Mouse (Mus musculus): ENCODE measurements around the gene Zc3h12b. TPM values are rescaled to one million over a fixed set of nuclear protein-coding genes. Genes with fewer than 3 reads are reported as not detected.

Gene Zc3h12b
- 0.08 and 0.13 TPM in 2 replicates for polyA plus RNA-seq (2015; fragmentation: Nextera tagmentation; extraction: Ambion mirVana)

DNA sequence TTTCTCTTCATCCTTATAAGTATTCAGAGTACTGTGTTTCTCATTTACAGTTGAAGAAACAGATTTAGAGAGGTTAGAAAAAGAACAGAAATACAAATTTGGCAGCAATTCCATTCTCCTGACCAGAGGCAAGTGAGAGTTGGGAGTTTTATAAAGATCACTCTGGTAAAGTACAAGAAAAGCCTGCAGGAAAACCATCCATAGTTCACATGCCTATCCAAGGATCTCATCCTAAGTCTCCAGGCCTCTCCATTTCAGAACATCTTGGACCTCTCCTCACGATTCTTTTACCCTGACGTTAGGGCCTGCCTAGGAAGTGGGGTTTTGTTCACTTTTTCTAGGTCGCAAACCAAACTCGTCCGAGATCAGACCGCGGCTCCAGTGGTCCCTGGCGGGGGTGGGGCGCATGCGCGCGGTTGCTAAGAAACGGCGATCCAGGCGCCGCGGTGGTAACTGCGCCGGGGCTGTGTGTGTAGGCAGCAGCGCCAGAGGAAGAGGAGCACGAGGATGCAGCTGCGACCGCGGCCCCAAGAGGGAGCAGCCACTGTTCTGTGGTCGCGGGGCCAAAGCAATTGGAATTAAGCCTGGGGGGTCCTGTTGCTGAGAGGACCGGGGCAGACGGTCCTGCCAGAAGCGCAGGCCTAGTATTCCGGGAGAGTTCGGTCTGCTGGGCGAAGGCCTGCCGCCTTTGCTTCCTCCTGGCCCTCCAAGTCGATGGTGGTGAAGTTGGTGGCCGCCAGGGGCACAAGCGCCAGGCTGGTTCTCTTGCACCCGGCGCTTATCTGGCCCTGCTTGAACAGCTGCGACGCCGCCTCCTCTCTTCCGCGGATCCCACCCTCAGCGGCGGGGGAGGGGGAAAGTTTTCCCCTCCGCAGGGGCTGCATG lies at the start of gene Zc3h12b:
Gene Zc3h12b, plus strand, starts transcription at position 452 of the 885 bp plus-strand sequence.
- peak within 1 kb of the TSS; percentile 57 for H3K4me2 ChIP-seq (ENCODE audit: low read depth, low read length)
- 13% methylated on average over 46 of the region's 46 CpGs for WGBS (ENCODE audit: insufficient replicate concordance)
- ATAC-seq (ENCODE audit: low read depth) = peak; percentile 51
- no peak within 1 kb of the TSS for H3K27ac ChIP-seq (ENCODE audit: low read length)
- H3K4me3 ChIP-seq (ENCODE audit: low read depth, low read length) = peak within 1 kb of the TSS; percentile 35
- H3K9ac ChIP-seq (ENCODE audit: low read depth, low read length) = no peak within 1 kb of the TSS; the same call in 1 of the 2 replicates
- H3K36me3 ChIP-seq (ENCODE audit: control insufficient read depth, insufficient read depth) = no peaks in the 10 kb centered on the region
- H3K9me3 ChIP-seq (replicated peaks; ENCODE audit: control insufficient read depth, low read length) = no peaks in the 10 kb centered on the region
- H3K27me3 ChIP-seq (ENCODE audit: control insufficient read depth, insufficient read depth, low read depth, low read length) = no peaks in the 10 kb centered on the region; the same call in 1 of the 2 replicates
- H3K4me1 ChIP-seq (ENCODE audit: control insufficient read depth, low read depth, low read length) = no peaks in the 10 kb centered on the region

DNA sequence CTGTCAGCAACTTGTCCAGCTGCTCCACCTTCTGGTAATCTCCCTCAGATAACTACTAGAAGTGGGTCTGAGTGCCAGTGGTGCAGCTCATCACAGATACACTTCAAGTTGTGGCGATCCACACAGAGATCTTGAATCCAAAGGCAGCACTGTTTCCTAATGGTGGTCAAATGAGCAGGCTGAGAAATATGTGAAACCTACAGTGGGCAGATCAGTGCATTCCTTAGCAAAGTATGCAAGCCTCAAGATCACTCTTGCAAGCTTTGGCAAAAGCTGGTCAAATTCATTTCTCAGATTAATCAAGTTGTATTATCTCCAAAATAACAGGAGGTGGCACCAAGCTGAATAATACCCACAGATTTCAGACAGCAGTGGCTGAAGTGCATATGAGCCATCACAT lies 29.3 kb upstream of the Zc3h12b start:
- no peak overlapping the region for H3K27ac ChIP-seq (ENCODE audit: low read length)
- no peaks in the 10 kb centered on the region for H3K9me3 ChIP-seq (replicated peaks; ENCODE audit: control insufficient read depth, low read length)
- ATAC-seq (ENCODE audit: low read depth) = no peak
- H3K4me1 ChIP-seq (ENCODE audit: control insufficient read depth, low read depth, low read length) = no peaks in the 10 kb centered on the region
- H3K27me3 ChIP-seq (ENCODE audit: control insufficient read depth, insufficient read depth, low read depth, low read length) = no peaks in the 10 kb centered on the region
- H3K36me3 ChIP-seq (ENCODE audit: control insufficient read depth, insufficient read depth) = no peaks in the 10 kb centered on the region
- H3K4me2 ChIP-seq (ENCODE audit: low read depth, low read length) = no peak overlapping the region
- no peak overlapping the region for H3K9ac ChIP-seq (ENCODE audit: low read depth, low read length)
- 61% methylated on average over 1 of the region's 1 CpGs for WGBS (ENCODE audit: insufficient replicate concordance)
- H3K4me3 ChIP-seq (ENCODE audit: low read depth, low read length) = no peak overlapping the region

DNA sequence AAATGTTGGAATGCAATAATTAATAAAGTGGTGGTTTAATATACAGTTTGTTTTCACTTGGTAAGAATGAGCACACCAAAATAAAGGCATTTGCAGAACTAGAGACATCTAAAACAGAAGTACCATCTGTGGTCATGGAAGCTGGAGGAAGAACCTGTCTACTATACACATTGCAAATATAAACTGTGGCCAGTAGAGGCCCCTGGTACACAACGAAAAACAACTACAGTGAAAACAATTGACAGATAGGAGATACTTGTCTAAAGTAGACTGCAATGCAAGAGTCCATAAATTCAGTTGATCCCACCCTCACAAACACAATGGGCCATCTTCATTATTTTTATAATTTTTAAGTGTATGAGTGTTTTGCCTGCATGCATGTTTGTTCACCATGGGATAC lies 24.4 kb upstream of the Zc3h12b start:
- 26% methylated on average over 1 of the region's 1 CpGs for WGBS (ENCODE audit: insufficient replicate concordance)
- Histone ChIP-seq H3K27ac (ENCODE audit: low read length) (no peak overlapping the region), H3K9me3 (replicated peaks; ENCODE audit: control insufficient read depth, low read length) (no peaks in the 10 kb centered on the region), H3K4me1 (ENCODE audit: control insufficient read depth, low read depth, low read length) (no peaks in the 10 kb centered on the region), H3K9ac (ENCODE audit: low read depth, low read length) (no peak overlapping the region), H3K4me3 (ENCODE audit: low read depth, low read length) (no peak overlapping the region), H3K27me3 (ENCODE audit: control insufficient read depth, insufficient read depth, low read depth, low read length) (no peaks in the 10 kb centered on the region), H3K36me3 (ENCODE audit: control insufficient read depth, insufficient read depth) (no peaks in the 10 kb centered on the region), H3K4me2 (ENCODE audit: low read depth, low read length) (no peak overlapping the region)
- no peak for ATAC-seq (ENCODE audit: low read depth)

DNA sequence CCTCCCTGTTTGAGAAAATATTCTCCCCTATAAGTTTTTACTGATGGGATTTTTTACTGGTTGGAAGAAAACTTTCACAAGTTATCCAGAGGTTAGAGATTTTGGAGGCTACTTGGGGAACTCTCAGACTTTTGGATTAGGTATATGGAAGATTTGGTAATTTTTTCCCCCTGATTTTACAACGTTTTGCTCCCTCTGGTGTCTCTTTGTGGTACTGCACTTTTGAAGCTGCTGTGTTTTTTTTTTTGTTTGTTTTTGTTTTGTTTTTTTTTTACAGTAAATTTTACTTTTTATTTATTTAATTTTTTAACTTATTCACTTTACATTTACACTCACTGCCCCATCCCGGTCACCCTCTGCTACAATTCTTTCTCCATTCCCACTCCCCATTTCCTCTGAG lies 26.8 kb downstream of the Zc3h12b start:
- no peak for ATAC-seq (ENCODE audit: low read depth)
- WGBS (ENCODE audit: insufficient replicate concordance) = 20% methylated on average over 2 of the region's 2 CpGs

DNA sequence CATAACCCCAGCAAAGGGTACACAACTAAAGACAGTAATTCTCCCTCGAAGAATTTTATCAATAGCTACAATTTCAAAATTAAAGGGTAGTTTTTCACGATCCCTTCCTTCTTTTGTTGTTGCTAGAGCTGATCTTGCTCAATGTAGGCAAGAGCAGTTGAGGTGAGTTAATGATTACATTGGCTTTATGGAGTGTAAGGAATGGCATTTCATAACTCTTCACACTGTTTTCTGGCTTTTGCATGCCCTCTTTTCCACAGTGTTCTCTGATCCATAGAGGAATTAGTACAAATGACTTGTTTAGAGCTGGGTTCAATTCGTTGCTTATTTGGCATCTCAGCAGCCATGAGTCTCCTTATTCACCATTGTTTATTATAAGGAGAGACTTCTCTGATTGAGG lies 84.4 kb downstream of the Zc3h12b start:
- no peaks in the 10 kb centered on the region for H3K27me3 ChIP-seq (ENCODE audit: control insufficient read depth, insufficient read depth, low read depth, low read length)
- no peak for ATAC-seq (ENCODE audit: low read depth)
- H3K4me2 ChIP-seq (ENCODE audit: low read depth, low read length) = no peak overlapping the region
- no peak overlapping the region for H3K9ac ChIP-seq (ENCODE audit: low read depth, low read length)
- WGBS (ENCODE audit: insufficient replicate concordance) = 45% methylated on average over 3 of the region's 3 CpGs
- no peaks in the 10 kb centered on the region for H3K36me3 ChIP-seq (ENCODE audit: control insufficient read depth, insufficient read depth)
- no peaks in the 10 kb centered on the region for H3K9me3 ChIP-seq (replicated peaks; ENCODE audit: control insufficient read depth, low read length)
- no peak overlapping the region for H3K4me3 ChIP-seq (ENCODE audit: low read depth, low read length)
- H3K27ac ChIP-seq (ENCODE audit: low read length) = no peak overlapping the region
- no peaks in the 10 kb centered on the region for H3K4me1 ChIP-seq (ENCODE audit: control insufficient read depth, low read depth, low read length)

More for the DNA sequence above, 26.8 kb downstream of the Zc3h12b start:
- Histone ChIP-seq H3K4me1 (ENCODE audit: control insufficient read depth, low read depth, low read length) (no peaks in the 10 kb centered on the region), H3K36me3 (ENCODE audit: control insufficient read depth, insufficient read depth) (no peaks in the 10 kb centered on the region), H3K4me3 (ENCODE audit: low read depth, low read length) (no peak overlapping the region), H3K4me2 (ENCODE audit: low read depth, low read length) (no peak overlapping the region), H3K9ac (ENCODE audit: low read depth, low read length) (no peak overlapping the region), H3K9me3 (replicated peaks; ENCODE audit: control insufficient read depth, low read length) (no peaks in the 10 kb centered on the region), H3K27me3 (ENCODE audit: control insufficient read depth, insufficient read depth, low read depth, low read length) (no peaks in the 10 kb centered on the region), H3K27ac (ENCODE audit: low read length) (no peak overlapping the region)

DNA sequence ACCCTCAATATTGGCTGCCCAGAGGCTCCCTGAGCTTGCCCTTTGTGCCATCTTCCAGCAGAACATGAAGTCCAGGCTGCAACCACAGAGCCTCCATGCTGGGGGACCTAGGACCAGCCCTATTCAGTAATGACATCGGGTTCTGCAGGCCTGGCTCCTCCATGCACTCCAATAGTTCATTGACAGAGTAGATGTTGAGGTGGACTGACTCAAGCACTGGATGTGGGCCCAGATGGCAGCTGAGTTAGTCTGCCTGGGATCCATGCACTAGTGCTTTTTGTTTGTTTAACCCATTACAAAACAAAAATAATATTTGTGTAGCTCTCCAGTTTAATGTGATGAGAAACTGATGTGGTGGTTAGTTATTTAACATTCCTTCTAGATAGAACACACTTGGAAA lies 90.3 kb downstream of the Zc3h12b start:
- no peak overlapping the region for H3K27ac ChIP-seq (ENCODE audit: low read length)
- 71% methylated on average over 1 of the region's 1 CpGs for WGBS (ENCODE audit: insufficient replicate concordance)
- no peak for ATAC-seq (ENCODE audit: low read depth)

DNA sequence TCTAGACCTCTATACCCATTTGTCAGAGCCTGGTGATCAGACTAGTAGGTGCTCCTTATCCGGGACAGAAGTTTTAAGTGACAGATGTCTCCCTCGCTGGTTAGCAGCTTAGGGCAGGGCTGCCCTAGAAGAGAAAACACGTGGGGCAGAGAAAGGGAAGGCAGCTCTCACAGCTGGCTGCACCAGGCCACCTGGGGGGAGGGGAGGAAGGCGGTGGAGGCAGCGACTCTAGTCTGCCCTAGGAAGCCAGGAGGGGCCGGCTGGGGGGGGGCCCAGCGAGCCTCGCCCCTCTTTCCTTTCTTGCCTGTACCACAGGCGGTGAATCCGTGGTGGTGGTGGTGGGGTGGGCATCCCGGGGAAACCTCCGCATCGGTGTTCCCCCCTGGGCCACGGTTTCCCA lies 141.3 kb downstream of the Zc3h12b start:
- Histone ChIP-seq H3K4me1 (ENCODE audit: control insufficient read depth, low read depth, low read length) (no peaks in the 10 kb centered on the region), H3K4me2 (ENCODE audit: low read depth, low read length) (no peak overlapping the region), H3K27me3 (ENCODE audit: control insufficient read depth, insufficient read depth, low read depth, low read length) (no peaks in the 10 kb centered on the region), H3K36me3 (ENCODE audit: control insufficient read depth, insufficient read depth) (no peaks in the 10 kb centered on the region), H3K9me3 (replicated peaks; ENCODE audit: control insufficient read depth, low read length) (no peaks in the 10 kb centered on the region), H3K27ac (ENCODE audit: low read length) (no peak overlapping the region), H3K9ac (ENCODE audit: low read depth, low read length) (no peak overlapping the region), H3K4me3 (ENCODE audit: low read depth, low read length) (no peak overlapping the region)
- 60% methylated on average over 12 of the region's 14 CpGs for WGBS (ENCODE audit: insufficient replicate concordance)
- no peak for ATAC-seq (ENCODE audit: low read depth)

More for the DNA sequence above, 90.3 kb downstream of the Zc3h12b start:
- H3K4me1 ChIP-seq (ENCODE audit: control insufficient read depth, low read depth, low read length) = no peaks in the 10 kb centered on the region
- no peak overlapping the region for H3K9ac ChIP-seq (ENCODE audit: low read depth, low read length)
- no peaks in the 10 kb centered on the region for H3K27me3 ChIP-seq (ENCODE audit: control insufficient read depth, insufficient read depth, low read depth, low read length)
- no peaks in the 10 kb centered on the region for H3K9me3 ChIP-seq (replicated peaks; ENCODE audit: control insufficient read depth, low read length)
- H3K4me2 ChIP-seq (ENCODE audit: low read depth, low read length) = no peak overlapping the region
- no peak overlapping the region for H3K4me3 ChIP-seq (ENCODE audit: low read depth, low read length)
- H3K36me3 ChIP-seq (ENCODE audit: control insufficient read depth, insufficient read depth) = no peaks in the 10 kb centered on the region

DNA sequence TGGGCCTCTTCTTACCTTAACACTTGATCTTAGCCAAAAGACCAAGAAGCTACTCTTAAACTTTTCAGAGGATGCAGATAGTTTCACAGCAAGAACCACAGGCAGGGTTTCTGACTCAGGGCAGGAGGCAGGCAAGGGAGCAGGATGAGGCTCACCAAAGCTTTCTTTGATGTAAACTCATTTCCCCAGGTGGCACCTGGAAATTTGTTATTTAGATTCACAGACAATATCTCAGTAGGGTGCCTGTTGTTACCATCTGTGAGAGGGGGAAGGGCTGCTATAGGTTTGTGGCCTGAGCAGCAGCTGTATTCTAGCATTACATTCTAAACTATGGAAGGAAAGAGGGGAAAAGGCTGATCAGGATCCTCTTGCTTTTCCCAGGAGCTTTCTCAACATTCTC lies 169.6 kb downstream of the Zc3h12b start:
- no peak for ATAC-seq (ENCODE audit: low read depth)
- Histone ChIP-seq H3K9ac (ENCODE audit: low read depth, low read length) (no peak overlapping the region), H3K27ac (ENCODE audit: low read length) (no peak overlapping the region), H3K36me3 (ENCODE audit: control insufficient read depth, insufficient read depth) (no peaks in the 10 kb centered on the region), H3K9me3 (replicated peaks; ENCODE audit: control insufficient read depth, low read length) (no peaks in the 10 kb centered on the region), H3K27me3 (ENCODE audit: control insufficient read depth, insufficient read depth, low read depth, low read length) (no peaks in the 10 kb centered on the region), H3K4me1 (ENCODE audit: control insufficient read depth, low read depth, low read length) (no peaks in the 10 kb centered on the region), H3K4me3 (ENCODE audit: low read depth, low read length) (no peak overlapping the region), H3K4me2 (ENCODE audit: low read depth, low read length) (no peak overlapping the region)

DNA sequence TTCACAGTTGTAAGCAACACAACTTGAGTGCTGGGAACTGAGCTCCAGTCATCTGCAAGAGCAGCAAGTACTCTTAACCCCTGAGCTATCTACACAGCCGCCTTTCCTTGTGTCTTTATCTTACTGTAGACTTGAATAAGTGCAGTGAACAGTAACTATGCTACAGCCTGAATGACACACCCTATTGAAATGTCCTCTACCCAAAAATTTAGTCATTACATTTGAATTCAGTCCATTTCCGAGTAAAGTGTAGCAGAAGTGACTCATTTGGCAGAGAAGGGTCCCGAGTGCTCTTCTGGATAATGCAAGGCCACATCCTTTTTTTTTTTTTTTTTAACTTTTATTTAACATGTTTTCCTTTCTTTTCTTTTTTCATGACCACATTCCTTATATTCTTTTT lies 191.2 kb downstream of the Zc3h12b start:
- Histone ChIP-seq H3K4me3 (ENCODE audit: low read depth, low read length) (no peak overlapping the region), H3K4me2 (ENCODE audit: low read depth, low read length) (no peak overlapping the region), H3K4me1 (ENCODE audit: control insufficient read depth, low read depth, low read length) (no peaks in the 10 kb centered on the region), H3K27ac (ENCODE audit: low read length) (no peak overlapping the region), H3K9ac (ENCODE audit: low read depth, low read length) (no peak overlapping the region), H3K36me3 (ENCODE audit: control insufficient read depth, insufficient read depth) (no peaks in the 10 kb centered on the region), H3K27me3 (ENCODE audit: control insufficient read depth, insufficient read depth, low read depth, low read length) (no peaks in the 10 kb centered on the region), H3K9me3 (replicated peaks; ENCODE audit: control insufficient read depth, low read length) (no peaks in the 10 kb centered on the region)
- no peak for ATAC-seq (ENCODE audit: low read depth)
- WGBS (ENCODE audit: insufficient replicate concordance) = 53% methylated on average over 3 of the region's 3 CpGs

Data from liver, embryonic 16.5 days (tissue).